Mouse (Mus musculus) kidney, adult 2 months (tissue): ENCODE results near the gene Grid2ip. TPM values are rescaled to one million over a fixed set of nuclear protein-coding genes. Genes with fewer than 3 reads are reported as not detected.
A peak's percentile ranks its signal among the peaks of the same experiment; 100 is the strongest.

Experiments
- DNase-seq: peaks from one replicate; pipeline ENCODE4 v3.0.0; 2021
- H3K27ac ChIP-seq: fragments of 200-500 bp; 2 replicates; pipeline ENCODE4 v1.5.1; 2012; ENCODE audit warnings: low read depth, low read length, control low read depth, inconsistent platforms; ENCODE audit not compliant: insufficient read depth
- H3K27me3 ChIP-seq: fragments of 200-500 bp; replicated peaks from 2 replicates; pipeline ENCODE4 v1.6.1; 2012; ENCODE audit warnings: mild to moderate bottlenecking, moderate library complexity, low read length, inconsistent platforms; ENCODE audit not compliant: control insufficient read depth, insufficient read depth
- H3K36me3 ChIP-seq: fragments of 200-500 bp; 2 replicates; pipeline ENCODE4 v1.6.1; 2012; ENCODE audit warnings: mild to moderate bottlenecking, moderate library complexity, low read length, inconsistent platforms; ENCODE audit not compliant: control insufficient read depth, insufficient read depth
- H3K4me1 ChIP-seq: fragments of 200-500 bp; 2 replicates; pipeline ENCODE4 v1.6.1; 2011; ENCODE audit warnings: low read length; ENCODE audit not compliant: control insufficient read depth, insufficient read depth
- H3K4me3 ChIP-seq: fragments of 200-500 bp; 2 replicates; pipeline ENCODE4 v1.5.1; 2011; ENCODE audit warnings: mild to moderate bottlenecking, low read depth, low read length, control low read depth; ENCODE audit not compliant: insufficient read depth
- CTCF ChIP-seq: fragments of 200-500 bp; conservative IDR thresholded peaks from 2 replicates; pipeline ENCODE4 v1.5.1; 2011; ENCODE audit warnings: low read depth, mild to moderate bottlenecking, control low read depth, low read length, moderate library complexity, mixed read lengths; ENCODE audit not compliant: insufficient read depth, insufficient read length
- POLR2A ChIP-seq: fragments of 200-500 bp; IDR thresholded peaks from one replicate; pipeline ENCODE4 v1.6.1; 2011; ENCODE audit warnings: low read depth, low read length, control low read depth
- WGBS: fragments of 180-500 bp; shearing (Covaris S2); methylation state at CpG from one replicate; pipeline ENCODE4 v1.1.7; 2018; 5-methylcytosine and 5-hydroxymethylcytosine counted together
- polyA plus RNA-seq: library from polyadenylated mRNA; depleted of rRNA; stranded (reverse); fragments of >200 nt; gene quantifications from 2 replicates; pipeline ENCODE4 v1.2.3, GENCODE M21; 2012

Gene Grid2ip
- polyA plus RNA-seq, 1 experiment, result 0.13 TPM

DNA sequence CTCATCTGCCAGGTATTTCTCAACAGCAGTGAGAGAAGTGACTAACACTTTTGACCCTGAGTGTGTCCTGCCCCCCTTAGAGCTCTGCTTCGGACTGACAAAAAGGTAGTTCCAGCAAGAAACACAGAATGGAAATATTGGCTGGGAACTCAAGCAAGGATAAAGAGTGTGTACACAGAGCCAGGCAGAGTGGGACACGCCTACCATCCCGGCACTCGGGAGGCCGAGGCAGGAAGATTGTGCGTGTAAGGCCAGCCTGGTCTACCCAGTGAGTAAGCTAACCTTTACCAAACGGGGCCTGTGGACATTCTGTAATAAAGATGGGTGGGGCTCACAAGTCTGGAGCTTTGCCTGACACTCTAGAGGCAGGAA is 22.1 kb upstream of the Grid2ip start:
- Histone ChIP-seq H3K27me3 (no peaks in the 10 kb centered on the region), H3K27ac (no peak overlapping the region), H3K4me3 (no peak overlapping the region), H3K4me1 (no peaks in the 10 kb centered on the region), H3K36me3 (no peaks in the 10 kb centered on the region)
- WGBS, result 63% methylated on average over 7 of the region's 7 CpGs
- no peak for DNase-seq
- TF ChIP-seq POLR2A, result no peak
- no peak for TF ChIP-seq CTCF

DNA sequence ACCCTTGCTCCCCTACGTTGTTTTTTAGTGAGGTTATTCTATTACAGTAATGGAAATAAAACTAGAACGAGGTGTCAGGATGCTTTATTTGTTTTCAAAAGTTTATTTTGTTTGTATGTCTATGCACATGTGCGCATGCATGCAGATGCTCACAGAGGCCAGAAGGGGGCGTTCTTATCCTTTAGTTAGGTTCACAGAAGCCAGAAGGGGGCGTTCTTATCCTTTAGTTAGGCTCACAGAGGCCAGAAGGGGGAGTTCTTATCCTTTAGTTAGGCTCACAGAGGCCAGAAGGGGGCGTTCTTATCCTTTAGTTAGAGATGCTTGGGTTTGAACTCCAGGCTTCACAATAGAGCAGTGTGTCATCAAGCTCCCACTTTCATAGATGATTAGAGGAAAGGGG is 20.6 kb upstream of the Grid2ip start:
- WGBS, result 63% methylated on average over 6 of the region's 6 CpGs
- TF ChIP-seq POLR2A, result no peak
- no peak for TF ChIP-seq CTCF
- Histone ChIP-seq H3K4me3 (no peak overlapping the region), H3K27ac (no peak overlapping the region), H3K4me1 (no peaks in the 10 kb centered on the region), H3K27me3 (no peaks in the 10 kb centered on the region), H3K36me3 (no peaks in the 10 kb centered on the region)
- no peak for DNase-seq

DNA sequence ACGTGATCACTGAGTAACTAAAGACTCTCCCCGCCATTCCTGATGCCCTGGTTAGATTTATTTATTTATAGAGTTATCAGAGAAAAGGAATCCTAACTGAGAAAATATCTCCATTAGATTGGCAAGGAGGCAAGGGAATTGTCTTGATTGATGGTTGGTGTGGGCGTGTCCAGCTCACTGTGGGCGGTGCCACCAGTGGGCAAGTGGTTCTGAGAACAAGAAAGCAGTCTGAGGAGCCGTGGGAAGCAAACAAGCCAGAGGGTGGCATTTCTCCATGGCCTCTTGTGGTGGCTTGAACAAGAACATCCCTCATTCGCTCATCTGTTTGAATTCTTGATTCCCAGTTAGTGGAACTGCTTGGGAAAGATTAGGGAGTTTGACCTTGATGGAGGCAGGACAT is 17.5 kb upstream of the Grid2ip start:
- 49% methylated on average over 6 of the region's 6 CpGs for WGBS
- TF ChIP-seq CTCF (no peak), POLR2A (no peak)
- Histone ChIP-seq H3K27me3 (no peaks in the 10 kb centered on the region), H3K27ac (no peak overlapping the region), H3K4me1 (no peaks in the 10 kb centered on the region), H3K36me3 (no peaks in the 10 kb centered on the region), H3K4me3 (no peak overlapping the region)
- no peak for DNase-seq

DNA sequence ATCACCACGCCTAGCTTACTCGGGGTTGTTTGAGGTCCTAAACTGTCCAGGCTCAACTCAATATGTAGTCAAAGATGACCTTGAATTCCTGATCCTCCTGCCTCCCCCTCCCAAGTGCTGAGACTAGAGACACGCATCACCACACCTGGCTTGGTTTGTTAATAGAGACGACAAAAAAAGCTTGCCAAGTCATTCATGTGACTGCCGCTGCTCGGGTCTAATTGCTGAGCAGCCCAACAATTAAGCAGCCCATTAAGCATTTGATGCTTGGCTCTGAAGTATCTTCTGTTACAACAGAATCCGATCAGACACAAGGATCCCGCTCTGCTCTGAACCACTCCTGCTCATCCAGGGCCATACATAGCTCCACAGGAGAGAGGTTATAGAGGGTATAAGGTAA is 10.8 kb upstream of the Grid2ip start:
- Histone ChIP-seq H3K4me3 (no peak overlapping the region), H3K4me1 (no peaks in the 10 kb centered on the region), H3K27ac (no peak overlapping the region), H3K36me3 (no peaks in the 10 kb centered on the region), H3K27me3 (no peaks in the 10 kb centered on the region)
- 26% methylated on average over 8 of the region's 8 CpGs for WGBS
- TF ChIP-seq POLR2A (no peak), CTCF (no peak)
- DNase-seq, result peak; percentile 74

DNA sequence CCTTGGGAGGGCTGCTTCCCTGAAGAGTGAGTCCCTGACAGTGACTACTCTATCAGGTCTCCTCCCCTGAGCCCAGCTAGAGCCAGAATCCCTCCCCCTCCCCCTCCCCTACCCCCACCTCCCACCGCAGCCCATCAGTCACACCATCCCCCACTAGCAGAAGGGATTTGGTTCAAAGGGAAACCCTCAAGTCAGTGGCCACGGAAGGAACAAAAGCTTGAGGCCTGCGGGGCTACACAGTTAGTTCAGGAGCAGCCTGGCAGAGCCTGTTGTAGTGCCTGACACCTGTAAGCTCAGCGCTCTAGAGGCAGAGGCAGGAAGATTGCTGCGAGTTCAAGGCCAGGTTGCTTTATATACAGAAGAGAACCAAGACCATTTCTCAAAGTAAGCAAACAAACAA is 1.1 kb upstream of the Grid2ip start:
- no peak for TF ChIP-seq POLR2A

DNA sequence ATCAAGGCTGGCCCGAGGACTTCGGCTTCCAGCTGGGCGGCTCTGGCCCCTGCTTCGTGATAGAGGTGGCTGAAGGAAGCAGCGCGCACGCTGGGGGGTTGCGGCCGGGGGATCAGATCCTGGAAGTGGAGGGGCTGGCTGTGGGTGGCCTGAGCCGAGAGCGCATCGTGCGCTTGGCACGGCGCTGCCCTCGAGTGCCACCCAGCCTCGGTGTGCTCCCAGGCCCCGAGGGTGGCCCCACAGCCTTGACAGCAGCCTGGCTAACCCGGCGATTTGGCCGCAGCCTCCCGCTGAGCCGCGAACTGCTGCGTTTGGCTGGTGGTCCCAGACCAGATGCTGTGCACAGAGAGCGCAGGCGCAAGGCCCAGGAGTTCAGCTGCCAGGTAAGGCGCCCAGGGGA is 426 bp downstream of the Grid2ip start:
- WGBS, result 9% methylated on average over 28 of the region's 28 CpGs
- H3K4me3 ChIP-seq, result no peak overlapping the region
- no peaks in the 10 kb centered on the region for H3K4me1 ChIP-seq
- TF ChIP-seq CTCF, result no peak
- no peak for TF ChIP-seq POLR2A
- no peak overlapping the region for H3K27ac ChIP-seq
- H3K36me3 ChIP-seq, result no peaks in the 10 kb centered on the region
- no peak for DNase-seq
- no peaks in the 10 kb centered on the region for H3K27me3 ChIP-seq

More for the DNA sequence above, 1.1 kb upstream of the Grid2ip start:
- DNase-seq, result no peak
- WGBS, result 48% methylated on average over 5 of the region's 5 CpGs
- Histone ChIP-seq H3K36me3 (no peaks in the 10 kb centered on the region), H3K27ac (no peak overlapping the region), H3K4me3 (no peak overlapping the region), H3K4me1 (no peaks in the 10 kb centered on the region), H3K27me3 (no peaks in the 10 kb centered on the region)

DNA sequence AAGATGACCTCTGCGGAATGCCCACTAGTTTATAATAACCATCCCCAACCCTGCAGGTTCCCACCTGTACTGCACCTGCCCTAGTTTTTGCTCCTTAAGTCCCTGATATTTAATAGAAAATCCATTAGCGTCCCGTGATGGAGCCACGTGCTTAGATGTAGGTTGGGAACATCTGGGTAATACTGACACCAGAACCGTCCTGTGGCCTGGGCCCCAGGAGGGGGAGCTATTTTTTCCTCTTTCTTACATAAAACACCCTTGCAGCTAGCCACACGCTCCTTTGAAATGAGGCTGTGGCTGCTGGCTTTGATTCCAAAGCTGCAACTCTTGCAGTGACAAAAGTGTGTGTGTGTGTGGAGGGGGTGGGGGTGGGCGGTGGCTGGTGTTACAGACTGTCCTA is 2.1 kb downstream of the Grid2ip start:
- H3K4me3 ChIP-seq, result no peak overlapping the region
- H3K36me3 ChIP-seq, result no peaks in the 10 kb centered on the region
- 33% methylated on average over 7 of the region's 7 CpGs for WGBS
- no peak for TF ChIP-seq POLR2A
- TF ChIP-seq CTCF, result no peak
- no peak overlapping the region for H3K27ac ChIP-seq
- H3K27me3 ChIP-seq, result no peaks in the 10 kb centered on the region
- DNase-seq, result no peak
- H3K4me1 ChIP-seq, result no peaks in the 10 kb centered on the region

DNA sequence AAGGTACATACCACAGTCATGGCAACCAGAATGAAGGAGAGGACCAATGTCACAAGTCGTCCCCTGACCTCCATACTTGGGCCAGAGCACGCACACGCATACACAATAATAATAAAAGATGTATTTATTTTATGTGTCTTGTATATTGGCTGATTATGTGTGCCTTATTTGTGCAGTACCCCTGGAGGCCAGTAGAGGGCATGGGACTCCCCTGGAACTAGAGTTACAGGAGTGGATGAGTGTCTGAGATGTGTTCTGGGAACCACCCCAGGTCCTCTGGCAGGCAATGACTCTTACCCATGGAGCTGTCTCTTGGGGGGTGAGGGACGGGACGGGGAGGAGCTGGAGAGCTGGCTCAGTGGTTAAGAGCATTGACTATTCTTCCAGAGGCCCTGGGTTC is 2.9 kb downstream of the Grid2ip start:
- no peak for DNase-seq
- 73% methylated on average over 5 of the region's 5 CpGs for WGBS
- Histone ChIP-seq H3K27me3 (no peaks in the 10 kb centered on the region), H3K36me3 (no peaks in the 10 kb centered on the region), H3K4me1 (no peaks in the 10 kb centered on the region), H3K4me3 (no peak overlapping the region), H3K27ac (no peak overlapping the region)
- TF ChIP-seq POLR2A (no peak), CTCF (peak; percentile 39)

DNA sequence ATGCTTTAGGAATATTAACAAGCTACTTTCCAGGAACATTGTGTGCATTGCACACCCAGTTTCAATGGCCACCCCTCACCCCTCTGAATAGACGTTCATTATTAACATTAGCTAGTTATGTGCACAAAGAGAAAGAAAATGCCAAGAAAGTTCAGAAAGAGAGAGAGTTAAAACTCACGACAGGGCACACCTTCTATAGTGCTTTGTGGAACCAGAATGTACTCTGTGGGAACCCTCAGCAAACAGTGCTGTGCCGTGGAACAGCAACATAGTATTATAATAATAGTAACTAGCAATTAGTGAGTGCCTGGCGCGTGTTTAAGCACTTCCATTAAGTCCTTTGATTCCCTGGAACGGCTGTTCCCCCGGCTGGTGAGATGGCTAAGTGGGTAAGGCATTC is 4.3 kb downstream of the Grid2ip start:
- H3K27me3 ChIP-seq, result no peaks in the 10 kb centered on the region
- no peaks in the 10 kb centered on the region for H3K4me1 ChIP-seq
- H3K4me3 ChIP-seq, result no peak overlapping the region
- no peak overlapping the region for H3K27ac ChIP-seq
- H3K36me3 ChIP-seq, result no peaks in the 10 kb centered on the region
- 61% methylated on average over 7 of the region's 7 CpGs for WGBS
- DNase-seq, result no peak
- TF ChIP-seq POLR2A (no peak), CTCF (no peak)
